Mouse (Mus musculus) CH12.LX (cell line): Measurements from ENCODE around the gene Cdr2. TPM values are rescaled to one million over a fixed set of nuclear protein-coding genes. Genes with fewer than 3 reads are reported as not detected.

ENCODE experiments used
- DNase-seq: peaks from one replicate; pipeline ENCODE4 v3.0.0-alpha.2; 2013; ENCODE audit errors: extremely low read depth
- H3K27ac ChIP-seq: 2 replicates; pipeline ENCODE4 v1.5.1; 2012; ENCODE audit warnings: low read depth, mild to moderate bottlenecking, control low read depth, moderate library complexity; ENCODE audit not compliant: insufficient read depth
- H3K27me3 ChIP-seq: replicated peaks from 2 replicates; pipeline ENCODE3; 2012; ENCODE audit warnings: inconsistent platforms
- H3K36me3 ChIP-seq, 2 experiments: replicated peaks in 1 of 2; 2 replicates each; pipeline versions ENCODE3 to v1.6.1; 2012; ENCODE audit warnings: inconsistent platforms in 1 of 2, low read length in 1 of 2, mild to moderate bottlenecking in 1 of 2, mixed read lengths in 1 of 2, moderate library complexity in 1 of 2; ENCODE audit not compliant: control insufficient read depth in 1 of 2, insufficient read depth in 1 of 2
- H3K4me1 ChIP-seq, 2 experiments: 2 replicates each; pipeline ENCODE4 v1.6.1; 2012; ENCODE audit warnings: inconsistent platforms in 1 of 2, moderate library complexity in 1 of 2; ENCODE audit not compliant: insufficient read depth in 2 of 2, control insufficient read depth in 1 of 2
- H3K4me2 ChIP-seq: 2 replicates; pipeline ENCODE4 v1.6.1; 2012; ENCODE audit warnings: low read depth, mild to moderate bottlenecking, control low read depth; ENCODE audit not compliant: poor library complexity, insufficient read depth, severe bottlenecking
- H3K4me3 ChIP-seq, 3 experiments: fragments of 150-350 bp in 1 of 3; sonication (generic) in 1 of 3; replicated peaks in 1 of 3; 2 replicates each; pipeline versions ENCODE3 to v1.5.1; 2011 to 2012; ENCODE audit warnings: low read depth in 2 of 3, low read length in 2 of 3, mild to moderate bottlenecking in 2 of 3, moderate library complexity in 2 of 3, control low read depth in 1 of 3, improper control_type of control experiment in 1 of 3, inconsistent platforms in 1 of 3, mixed read lengths in 1 of 3; ENCODE audit not compliant: poor library complexity in 1 of 3
- H3K79me2 ChIP-seq: replicated peaks from 2 replicates; pipeline ENCODE4 v1.6.1; 2012; ENCODE audit warnings: mild to moderate bottlenecking, moderate library complexity; ENCODE audit not compliant: control insufficient read depth, poor library complexity, insufficient read depth, severe bottlenecking; ENCODE audit errors: extremely low read depth
- H3K9ac ChIP-seq: 2 replicates; pipeline ENCODE4 v1.6.1; 2012; ENCODE audit warnings: low read depth, mild to moderate bottlenecking, control low read depth, moderate library complexity; ENCODE audit not compliant: insufficient read depth
- H3K9me3 ChIP-seq: replicated peaks from 2 replicates; pipeline ENCODE3; 2012; ENCODE audit warnings: low read length, inconsistent platforms, mixed read lengths
- BHLHE40 ChIP-seq: IDR thresholded peaks from 2 replicates; pipeline ENCODE4 v1.6.1; 2011; ENCODE audit warnings: mild to moderate bottlenecking, low read depth, low read length, improper control_type of control experiment
- CHD1 ChIP-seq: IDR thresholded peaks from 2 replicates; pipeline ENCODE4 v1.6.1; 2012; ENCODE audit warnings: low read depth, low read length, improper control_type of control experiment, inconsistent platforms
- CHD2 ChIP-seq: IDR thresholded peaks from 2 replicates; pipeline ENCODE4 v1.6.1; 2011; ENCODE audit warnings: low read length, improper control_type of control experiment
- CTCF ChIP-seq, 2 experiments: IDR thresholded peaks in 1 of 2; conservative IDR thresholded peaks in 1 of 2; 2 replicates each; pipeline ENCODE4 v1.5.1; 2011 to 2012; ENCODE audit warnings: low read depth in 2 of 2, low read length in 2 of 2, improper control_type of control experiment in 1 of 2, inconsistent platforms in 1 of 2, mild to moderate bottlenecking in 1 of 2, moderate library complexity in 1 of 2
- EP300 ChIP-seq: IDR thresholded peaks from 2 replicates; pipeline ENCODE4 v1.6.1; 2011; ENCODE audit warnings: low read length, improper control_type of control experiment
- GABPA ChIP-seq: IDR thresholded peaks from 2 replicates; pipeline ENCODE4 v1.6.1; 2012; ENCODE audit warnings: low read depth, low read length, improper control_type of control experiment, inconsistent platforms; ENCODE audit not compliant: insufficient replicate concordance
- JUN ChIP-seq: IDR thresholded peaks from 2 replicates; pipeline ENCODE4 v1.6.1; 2011; ENCODE audit warnings: low read depth, mild to moderate bottlenecking, low read length, improper control_type of control experiment, moderate library complexity; ENCODE audit not compliant: insufficient read depth
- MAFK ChIP-seq: IDR thresholded peaks from 2 replicates; pipeline ENCODE4 v1.6.1; 2011; ENCODE audit warnings: low read length, improper control_type of control experiment; ENCODE audit not compliant: insufficient replicate concordance
- MAX ChIP-seq: IDR thresholded peaks from 2 replicates; pipeline ENCODE4 v1.6.1; 2011; ENCODE audit warnings: low read length, improper control_type of control experiment
- MAZ ChIP-seq: IDR thresholded peaks from 2 replicates; pipeline ENCODE4 v1.6.1; 2012; ENCODE audit warnings: low read depth, mild to moderate bottlenecking, inconsistent platforms, low read length, improper control_type of control experiment, moderate library complexity
- MEF2A ChIP-seq: IDR thresholded peaks from 2 replicates; pipeline ENCODE4 v1.6.1; 2014; ENCODE audit warnings: low read depth, mild to moderate bottlenecking, inconsistent platforms, low read length, improper control_type of control experiment, borderline replicate concordance
- MXI1 ChIP-seq: IDR thresholded peaks from 2 replicates; pipeline ENCODE4 v1.6.1; 2011; ENCODE audit warnings: mild to moderate bottlenecking, low read depth, low read length, improper control_type of control experiment
- MYC ChIP-seq: IDR thresholded peaks from 2 replicates; pipeline ENCODE4 v1.6.1; 2011; ENCODE audit warnings: low read depth, mild to moderate bottlenecking, improper control_type of control experiment, low read length
- RCOR1 ChIP-seq: conservative IDR thresholded peaks from 2 replicates; pipeline ENCODE4 v1.6.1; 2012; ENCODE audit warnings: low read depth, mild to moderate bottlenecking, inconsistent platforms, low read length, improper control_type of control experiment
- SIN3A ChIP-seq: IDR thresholded peaks from 2 replicates; pipeline ENCODE4 v1.6.1; 2012; ENCODE audit warnings: low read length, improper control_type of control experiment, inconsistent platforms
- SMC3 ChIP-seq: IDR thresholded peaks from 2 replicates; pipeline ENCODE4 v1.6.1; 2011; ENCODE audit warnings: low read depth, low read length, improper control_type of control experiment
- TBP ChIP-seq: conservative IDR thresholded peaks from 2 replicates; pipeline ENCODE4 v1.6.1; 2011; ENCODE audit warnings: low read depth, low read length, improper control_type of control experiment
- TCF12 ChIP-seq: IDR thresholded peaks from 2 replicates; pipeline ENCODE4 v1.6.1; 2014; ENCODE audit warnings: low read depth, mild to moderate bottlenecking, inconsistent platforms, low read length, improper control_type of control experiment
- USF1 ChIP-seq: IDR thresholded peaks from 2 replicates; pipeline ENCODE4 v1.6.1; 2014; ENCODE audit warnings: low read depth, mild to moderate bottlenecking, inconsistent platforms, low read length, improper control_type of control experiment
- USF2 ChIP-seq: conservative IDR thresholded peaks from 2 replicates; pipeline ENCODE4 v1.6.1; 2011; ENCODE audit warnings: low read depth, low read length, improper control_type of control experiment
- ZC3H11A ChIP-seq: IDR thresholded peaks from 2 replicates; pipeline ENCODE4 v1.6.1; 2012; ENCODE audit warnings: low read depth, mild to moderate bottlenecking, inconsistent platforms, low read length, improper control_type of control experiment
- ZKSCAN1 ChIP-seq: IDR thresholded peaks from 2 replicates; pipeline ENCODE4 v1.6.1; 2012; ENCODE audit warnings: low read depth, inconsistent platforms, low read length, improper control_type of control experiment, borderline replicate concordance
- ZMIZ1 ChIP-seq: IDR thresholded peaks from 2 replicates; pipeline ENCODE4 v1.6.1; 2012; ENCODE audit warnings: low read depth, mild to moderate bottlenecking, inconsistent platforms, low read length, improper control_type of control experiment
- dilution Hi-C: fragments of 300-500 bp; cut with MboI; formaldehyde crosslinking; loops from 2 replicates; pipeline ENCODE4 v1.14.3; 2020; ENCODE audit warnings: low sequenced_read_pairs; ENCODE audit not compliant: extremely low pct_unique_long_range_greater_than_20kb, extremely low pct_ligation_motif_present
- in situ Hi-C: fragments of 300-500 bp; cut with MboI; formaldehyde crosslinking; loops from 3 replicates; pipeline ENCODE4 v1.14.3; 2019; ENCODE audit warnings: low sequenced_read_pairs, low pct_ligation_motif_present, low pct_unique_long_range_greater_than_20kb, mixed read lengths
- polyA plus RNA-seq: library from polyadenylated mRNA; unstranded; fragments of >175 nt; gene quantifications from 2 replicates; pipeline ENCODE4 v1.2.1, GENCODE M21; 2012; ENCODE audit warnings: low read depth; ENCODE audit not compliant: insufficient read length
- total RNA-seq, 2 experiments: library from RNA; depleted of rRNA; stranded (reverse); fragments of 300-350 nt in 1 of 2; fragments of >200 nt in 1 of 2; gene quantifications; 2 replicates each; pipeline ENCODE4 v1.2.3; 2012 to 2014

Cdr2 gene
- total and polyA plus RNA-seq, 3 experiments: 5.7 to 9.5 (median 8.7) TPM

DNA sequence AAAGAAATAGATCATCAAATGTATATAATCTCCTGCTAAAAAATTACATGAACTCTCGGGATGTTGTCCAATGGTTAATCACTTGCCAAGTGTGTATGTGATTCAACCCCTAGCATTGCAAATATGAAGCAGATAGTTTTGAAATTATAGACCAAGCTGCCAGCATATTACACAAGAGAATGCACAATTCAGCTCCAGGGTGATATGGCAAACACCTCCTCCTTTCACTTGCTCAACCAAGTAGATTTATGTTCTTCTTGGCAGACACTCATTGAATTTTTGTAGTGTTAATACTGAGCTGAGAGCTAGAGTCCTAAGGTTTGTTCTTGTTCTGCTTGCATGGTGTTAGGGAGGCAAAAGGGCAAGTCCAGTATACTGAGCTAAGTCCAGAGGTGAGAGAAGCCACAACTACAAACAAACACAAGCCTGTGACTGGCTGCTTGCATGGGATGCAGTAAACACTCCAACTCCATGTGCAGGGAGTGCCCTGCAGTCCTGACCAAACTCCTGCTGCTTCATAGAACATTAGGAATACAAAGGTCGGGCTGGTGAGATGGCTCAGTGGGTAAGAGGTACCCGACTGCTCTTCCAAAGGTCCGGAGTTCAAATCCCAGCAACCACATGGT lies 21.8 kb upstream of the Cdr2 start:
- Histone ChIP-seq H3K4me3 (no peak overlapping the region), H3K9me3 (no peaks in the 10 kb centered on the region), H3K27ac (no peak overlapping the region), H3K9ac (no peak overlapping the region), H3K27me3 (peaks cover 2% of the 10 kb centered on the region), H3K4me1 (no peaks in the 10 kb centered on the region), H3K79me2 (no peaks in the 10 kb centered on the region), H3K4me2 (no peak overlapping the region), H3K36me3 (no peaks in the 10 kb centered on the region)
- TF ChIP-seq SIN3A (no peak), MAZ (no peak), CHD1 (no peak), ZMIZ1 (no peak), MYC (no peak), MXI1 (no peak), CHD2 (no peak), BHLHE40 (no peak), MAX (no peak), MAFK (no peak), EP300 (no peak), USF2 (no peak), CTCF (conservative IDR thresholded peaks at IDR 0.05 in 1 of 2, IDR thresholded peaks at IDR 0.05 in 1 of 2; ENCODE audit: low read depth in 2 of 2, low read length in 2 of 2) (no peak), TBP (no peak), GABPA (no peak), RCOR1 (no peak), SMC3 (no peak), USF1 (no peak), ZC3H11A (no peak), MEF2A (no peak)
- DNase-seq: no peak
- dilution Hi-C loops: no loop called here
- in situ Hi-C loops: no loop called here

DNA sequence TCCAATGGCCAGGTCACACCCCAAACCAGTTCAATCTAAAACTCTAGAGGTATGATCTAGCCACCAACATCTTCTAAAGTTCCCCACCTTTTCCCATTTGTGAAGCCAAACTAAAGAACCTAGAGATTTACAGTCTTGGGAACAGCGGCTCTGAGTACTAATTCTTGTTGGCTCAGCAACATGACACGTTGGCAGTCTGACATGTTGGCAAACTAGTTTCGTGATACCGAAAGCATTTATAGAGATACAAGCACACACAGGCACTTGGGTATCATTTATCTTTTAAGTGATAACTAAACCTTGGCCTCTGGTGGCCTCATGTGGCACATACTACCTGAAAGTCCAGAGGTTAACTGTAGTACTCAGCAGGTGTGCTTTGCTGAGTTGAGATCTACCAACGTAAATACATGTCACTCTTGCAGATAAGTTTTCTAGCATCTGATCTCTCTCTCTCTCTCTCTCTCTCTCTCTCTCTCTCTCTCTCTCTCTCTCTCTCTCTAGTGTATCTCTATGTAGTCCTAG lies 20.4 kb upstream of the Cdr2 start:
- no peak overlapping the region for H3K4me3 ChIP-seq
- in situ Hi-C loops (no loop called here), dilution Hi-C loops (no loop called here)
- DNase-seq: no peak
- H3K9me3 ChIP-seq: no peaks in the 10 kb centered on the region
- no peak overlapping the region for H3K27ac ChIP-seq
- H3K4me2 ChIP-seq: no peak overlapping the region
- no peaks in the 10 kb centered on the region for H3K79me2 ChIP-seq
- H3K4me1 ChIP-seq: no peaks in the 10 kb centered on the region
- peaks cover 2% of the 10 kb centered on the region for H3K27me3 ChIP-seq
- TF ChIP-seq MAZ (no peak), EP300 (no peak), MEF2A (no peak), JUN (no peak), MXI1 (no peak), CHD2 (no peak), TCF12 (no peak), BHLHE40 (no peak), ZKSCAN1 (no peak), ZMIZ1 (no peak), USF1 (no peak)
- TF ChIP-seq, all 38 proteins: peak for 0
- H3K9ac ChIP-seq: no peak overlapping the region
- H3K36me3 ChIP-seq: no peaks in the 10 kb centered on the region
